Mouse (Mus musculus): ENCODE data around the gene C2cd6.

DNA sequence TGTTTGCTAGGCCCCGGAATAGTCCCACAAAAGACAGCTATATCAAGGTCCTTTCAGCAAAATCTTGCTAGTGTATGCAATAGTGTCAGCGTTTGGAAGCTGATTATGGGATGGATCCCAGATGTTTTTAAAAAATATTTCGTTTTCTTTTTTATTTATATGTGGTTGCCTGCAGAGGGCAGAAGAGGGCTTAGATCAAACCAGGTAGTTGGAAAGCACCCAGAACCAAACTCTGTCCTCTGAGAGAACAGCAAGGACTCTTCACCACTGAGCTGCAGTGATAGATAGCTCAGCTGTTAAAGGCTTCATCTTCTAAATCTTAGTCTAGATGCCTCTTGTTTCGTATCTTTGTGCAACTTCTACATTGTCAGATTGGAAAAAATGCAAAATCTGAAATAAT is 85.5 kb downstream of the C2cd6 start:
- TF ChIP-seq CTCF (IDR thresholded peaks at IDR 0.05; ENCODE audit: low read depth) (peak; percentile 48; the same call in 1 of the 2 replicates), EP300 (IDR thresholded peaks at IDR 0.05; ENCODE audit: low read depth) (no peak)
